Mouse (Mus musculus): ENCODE data around the gene Herc3. TPM values are rescaled to one million over a fixed set of nuclear protein-coding genes. Genes with fewer than 3 reads are reported as not detected.

Herc3 gene
- polyA plus RNA-seq, 1 experiment from 2014 or later, result 13.5 TPM

GRCm38 (mm10) chr6:58950410-58950809 lies 119.1 kb downstream of the Herc3 start:
- no peaks in the 10 kb centered on the region for H3K36me3 ChIP-seq (ENCODE audit: control insufficient read depth, insufficient read depth, low read length)
- no peak overlapping the region for H3K4me2 ChIP-seq (ENCODE audit: low read depth, low read length, severe bottlenecking)
- H3K9me3 ChIP-seq (ENCODE audit: control insufficient read depth, low read length), result no peaks in the 10 kb centered on the region
- H3K9ac ChIP-seq (ENCODE audit: low read length), result no peak overlapping the region
- DNase-seq (ENCODE audit: low spot score), result no peak
- no peaks in the 10 kb centered on the region for H3K4me1 ChIP-seq (replicated peaks; ENCODE audit: control insufficient read depth, insufficient read depth, low read length)
- 96% methylated on average over 1 of the region's 1 CpGs for WGBS
- no peaks in the 10 kb centered on the region for H3K27me3 ChIP-seq (ENCODE audit: control insufficient read depth, insufficient read depth, low read length)
- no peak for ATAC-seq (replicated peaks; ENCODE audit: low FRiP score)
- no peak overlapping the region for H3K4me3 ChIP-seq (ENCODE audit: low read depth, low read length)
- H3K27ac ChIP-seq (ENCODE audit: low read depth, low read length), result no peak overlapping the region

- WGBS, result 73% methylated on average over 2 of the region's 2 CpGs
- no peaks in the 10 kb centered on the region for H3K36me3 ChIP-seq (ENCODE audit: control insufficient read depth, insufficient read depth, low read length)
- H3K27ac ChIP-seq (ENCODE audit: low read depth, low read length), result no peak overlapping the region
- H3K9me3 ChIP-seq (ENCODE audit: control insufficient read depth, low read length), result no peaks in the 10 kb centered on the region
- no peaks in the 10 kb centered on the region for H3K27me3 ChIP-seq (ENCODE audit: control insufficient read depth, insufficient read depth, low read length)
- no peak for DNase-seq (ENCODE audit: low spot score)
- H3K4me2 ChIP-seq (ENCODE audit: low read depth, low read length, severe bottlenecking), result no peak overlapping the region
- H3K9ac ChIP-seq (ENCODE audit: low read length), result no peak overlapping the region
- no peak for ATAC-seq (replicated peaks; ENCODE audit: low FRiP score)
- H3K4me3 ChIP-seq (ENCODE audit: low read depth, low read length), result no peak overlapping the region
- no peaks in the 10 kb centered on the region for H3K4me1 ChIP-seq (replicated peaks; ENCODE audit: control insufficient read depth, insufficient read depth, low read length)
These were observed 120.1 kb downstream of the Herc3 start for GRCm38 (mm10) chr6:58951128-58951992.

GRCm38 (mm10) chr6:58960523-58960922 lies 129.3 kb downstream of the Herc3 start:
- Histone ChIP-seq H3K9ac (ENCODE audit: low read length) (no peak overlapping the region), H3K4me3 (ENCODE audit: low read depth, low read length) (no peak overlapping the region), H3K4me2 (ENCODE audit: low read depth, low read length, severe bottlenecking) (no peak overlapping the region), H3K27ac (ENCODE audit: low read depth, low read length) (no peak overlapping the region), H3K36me3 (ENCODE audit: control insufficient read depth, insufficient read depth, low read length) (no peaks in the 10 kb centered on the region), H3K27me3 (ENCODE audit: control insufficient read depth, insufficient read depth, low read length) (no peaks in the 10 kb centered on the region), H3K9me3 (ENCODE audit: control insufficient read depth, low read length) (no peaks in the 10 kb centered on the region), H3K4me1 (replicated peaks; ENCODE audit: control insufficient read depth, insufficient read depth, low read length) (0 out of 2 replicates have a peak, but pooled peaks cover 2% of the 10 kb centered on the region)
- 92% methylated on average over 2 of the region's 2 CpGs for WGBS
- no peak for DNase-seq (ENCODE audit: low spot score)
- ATAC-seq (replicated peaks; ENCODE audit: low FRiP score), result no peak

GRCm38 (mm10) chr6:58962691-58963090 lies 131.4 kb downstream of the Herc3 start:
- H3K36me3 ChIP-seq (ENCODE audit: control insufficient read depth, insufficient read depth, low read length), result no peaks in the 10 kb centered on the region
- ATAC-seq (replicated peaks; ENCODE audit: low FRiP score) (no peak), DNase-seq (ENCODE audit: low spot score) (no peak)
- H3K9me3 ChIP-seq (ENCODE audit: control insufficient read depth, low read length), result no peaks in the 10 kb centered on the region
- no peak overlapping the region for H3K4me2 ChIP-seq (ENCODE audit: low read depth, low read length, severe bottlenecking)
- no peak overlapping the region for H3K27ac ChIP-seq (ENCODE audit: low read depth, low read length)
- H3K9ac ChIP-seq (ENCODE audit: low read length), result no peak overlapping the region
- H3K4me3 ChIP-seq (ENCODE audit: low read depth, low read length), result no peak overlapping the region
- 0 out of 2 replicates have a peak, but pooled peaks cover 2% of the 10 kb centered on the region for H3K4me1 ChIP-seq (replicated peaks; ENCODE audit: control insufficient read depth, insufficient read depth, low read length)
- no peaks in the 10 kb centered on the region for H3K27me3 ChIP-seq (ENCODE audit: control insufficient read depth, insufficient read depth, low read length)
- WGBS, result 83% methylated on average over 5 of the region's 5 CpGs

- H3K27ac ChIP-seq (ENCODE audit: low read depth, low read length), result no peak overlapping the region
- no peaks in the 10 kb centered on the region for H3K36me3 ChIP-seq (ENCODE audit: control insufficient read depth, insufficient read depth, low read length)
- H3K9me3 ChIP-seq (ENCODE audit: control insufficient read depth, low read length), result no peaks in the 10 kb centered on the region
- WGBS, result 89% methylated on average over 2 of the region's 2 CpGs
- DNase-seq (ENCODE audit: low spot score), result no peak
- no peak for ATAC-seq (replicated peaks; ENCODE audit: low FRiP score)
- H3K9ac ChIP-seq (ENCODE audit: low read length), result no peak overlapping the region
- no peak overlapping the region for H3K4me2 ChIP-seq (ENCODE audit: low read depth, low read length, severe bottlenecking)
- 0 out of 2 replicates have a peak, but pooled peaks cover 2% of the 10 kb centered on the region for H3K4me1 ChIP-seq (replicated peaks; ENCODE audit: control insufficient read depth, insufficient read depth, low read length)
- no peak overlapping the region for H3K4me3 ChIP-seq (ENCODE audit: low read depth, low read length)
- no peaks in the 10 kb centered on the region for H3K27me3 ChIP-seq (ENCODE audit: control insufficient read depth, insufficient read depth, low read length)
These were observed 132.8 kb downstream of the Herc3 start for GRCm38 (mm10) chr6:58964091-58964490.

GRCm38 (mm10) chr6:58964565-58964964 lies 133.3 kb downstream of the Herc3 start:
- H3K9ac ChIP-seq (ENCODE audit: low read length), result no peak overlapping the region
- H3K9me3 ChIP-seq (ENCODE audit: control insufficient read depth, low read length), result no peaks in the 10 kb centered on the region
- no peak overlapping the region for H3K4me2 ChIP-seq (ENCODE audit: low read depth, low read length, severe bottlenecking)
- DNase-seq (ENCODE audit: low spot score) (no peak), ATAC-seq (replicated peaks; ENCODE audit: low FRiP score) (no peak)
- no peak overlapping the region for H3K4me3 ChIP-seq (ENCODE audit: low read depth, low read length)
- H3K36me3 ChIP-seq (ENCODE audit: control insufficient read depth, insufficient read depth, low read length), result no peaks in the 10 kb centered on the region
- H3K27me3 ChIP-seq (ENCODE audit: control insufficient read depth, insufficient read depth, low read length), result no peaks in the 10 kb centered on the region
- H3K27ac ChIP-seq (ENCODE audit: low read depth, low read length), result no peak overlapping the region
- 0 out of 2 replicates have a peak, but pooled peaks cover 2% of the 10 kb centered on the region for H3K4me1 ChIP-seq (replicated peaks; ENCODE audit: control insufficient read depth, insufficient read depth, low read length)

- no peak overlapping the region for H3K27ac ChIP-seq (ENCODE audit: low read depth, low read length)
These were observed 134.0 kb downstream of the Herc3 start for GRCm38 (mm10) chr6:58965071-58965831.

GRCm38 (mm10) chr6:58968272-58968671 lies 137.0 kb downstream of the Herc3 start:
- Histone ChIP-seq H3K36me3 (ENCODE audit: control insufficient read depth, insufficient read depth, low read length) (no peaks in the 10 kb centered on the region), H3K4me3 (ENCODE audit: low read depth, low read length) (no peak overlapping the region), H3K27me3 (ENCODE audit: control insufficient read depth, insufficient read depth, low read length) (no peaks in the 10 kb centered on the region), H3K4me1 (replicated peaks; ENCODE audit: control insufficient read depth, insufficient read depth, low read length) (0 out of 2 replicates have a peak, but pooled peaks cover 2% of the 10 kb centered on the region), H3K9ac (ENCODE audit: low read length) (no peak overlapping the region), H3K9me3 (ENCODE audit: control insufficient read depth, low read length) (no peaks in the 10 kb centered on the region), H3K4me2 (ENCODE audit: low read depth, low read length, severe bottlenecking) (no peak overlapping the region), H3K27ac (ENCODE audit: low read depth, low read length) (no peak overlapping the region)
- 90% methylated on average over 3 of the region's 3 CpGs for WGBS
- no peak for DNase-seq (ENCODE audit: low spot score)
- ATAC-seq (replicated peaks; ENCODE audit: low FRiP score), result no peak

More at GRCm38 (mm10) chr6:58965071-58965831, 134.0 kb downstream of the Herc3 start:
- H3K4me1 ChIP-seq (replicated peaks; ENCODE audit: control insufficient read depth, insufficient read depth, low read length), result 0 out of 2 replicates have a peak, but pooled peaks cover 2% of the 10 kb centered on the region
- no peak overlapping the region for H3K4me3 ChIP-seq (ENCODE audit: low read depth, low read length)
- H3K9me3 ChIP-seq (ENCODE audit: control insufficient read depth, low read length), result no peaks in the 10 kb centered on the region
- no peak overlapping the region for H3K4me2 ChIP-seq (ENCODE audit: low read depth, low read length, severe bottlenecking)
- ATAC-seq (replicated peaks; ENCODE audit: low FRiP score) (no peak), DNase-seq (ENCODE audit: low spot score) (no peak)
- no peak overlapping the region for H3K9ac ChIP-seq (ENCODE audit: low read length)
- WGBS, result 53% methylated on average over 12 of the region's 12 CpGs
- no peaks in the 10 kb centered on the region for H3K27me3 ChIP-seq (ENCODE audit: control insufficient read depth, insufficient read depth, low read length)
- H3K36me3 ChIP-seq (ENCODE audit: control insufficient read depth, insufficient read depth, low read length), result no peaks in the 10 kb centered on the region

All from forebrain, embryonic 11.5 days (tissue).